In the genomic region with DNA sequence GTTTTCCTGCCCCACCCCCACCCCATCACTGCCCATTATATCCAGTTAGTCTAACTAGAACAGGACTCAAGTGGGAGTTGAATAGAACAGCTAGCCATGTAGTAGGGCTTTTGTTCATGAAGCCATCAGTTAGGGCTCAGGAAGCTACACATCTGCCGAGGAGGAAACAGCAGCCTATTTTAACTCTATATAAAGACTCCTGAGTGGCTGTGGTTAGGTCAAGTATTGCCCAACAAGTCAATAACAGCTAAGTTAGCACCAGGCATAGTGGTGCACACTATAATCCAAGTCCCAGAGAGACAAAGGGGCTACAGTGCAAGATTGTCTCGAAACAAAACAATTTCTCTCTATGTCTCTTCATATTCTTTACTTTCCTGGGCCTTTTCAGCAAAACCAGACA, we compare ENCODE assay signal across 28 mouse cellular contexts. TPM values are rescaled to one million over a fixed set of nuclear protein-coding genes. Genes with fewer than 3 reads are reported as not detected.
DNase-seq lines count a peak whose midpoint lies in the region; ATAC-seq and TF ChIP-seq lines count a peak whose summit lies in the region.
"Had no signal": no experiment of that assay in that cellular context is flagged by ENCODE, and none has a peak within 500 bp of the region (broad histone marks: within the 10 kb centered on the region; RNA-seq: fewer than 3 reads in every experiment).

No protein-coding gene starts in this region.

- no peak overlapping the region for H3K4me2 ChIP-seq in liver, embryonic 15.5 days
- H3K4me2 ChIP-seq: heart, embryonic 13.5 days; hindbrain, embryonic 15.5 days; limb, embryonic 12.5 days; midbrain, embryonic 12.5 days; neural tube, embryonic 13.5 days had no signal

- no peak for TF ChIP-seq CTCF in bone marrow macrophage, adult 2 months (IDR thresholded peaks at IDR 0.05; ENCODE audit: low read depth, low read length)

- no peaks in the 10 kb centered on the region for H3K27me3 ChIP-seq in liver, embryonic 15.5 days
- H3K27me3 ChIP-seq: CH12.LX; heart, embryonic 13.5 days; hindbrain, embryonic 15.5 days; limb, embryonic 12.5 days; megakaryocyte, embryonic 14.5 days; midbrain, embryonic 12.5 days; neural tube, embryonic 13.5 days had no signal

- ATAC-seq in granulocyte monocyte progenitor cell, adult 5-6 weeks (replicated peaks; ENCODE audit: poor library complexity, severe bottlenecking) = peak; percentile 89
- peak; percentile 25; the same call in 1 of the 2 replicates for ATAC-seq in liver, embryonic 15.5 days (ENCODE audit: insufficient read depth)
- peak; percentile 90 for ATAC-seq in megakaryocyte progenitor cell, adult 5-6 weeks (replicated peaks; ENCODE audit: poor library complexity)
- ATAC-seq: forebrain, embryonic 14.5 days; inflammation-experienced regulatory T-cells, adult 6 months; lung, postnatal 0 days had no signal

- no peak overlapping the region for H3K9ac ChIP-seq in liver, embryonic 15.5 days
- H3K9ac ChIP-seq: heart, embryonic 13.5 days; hindbrain, embryonic 15.5 days; limb, embryonic 12.5 days; midbrain, embryonic 12.5 days; neural tube, embryonic 13.5 days had no signal

- H3K9me3 ChIP-seq in liver, embryonic 15.5 days (replicated peaks) = no peaks in the 10 kb centered on the region
- H3K9me3 ChIP-seq: heart, embryonic 13.5 days; hindbrain, embryonic 10.5 days; hindbrain, embryonic 15.5 days; limb, embryonic 12.5 days; megakaryocyte, embryonic 14.5 days; midbrain, embryonic 12.5 days; neural tube, embryonic 13.5 days had no signal

- H3K4me1 ChIP-seq in bone marrow macrophage, adult 2 months (ENCODE audit: control insufficient read depth, insufficient read depth, low read length) = peaks cover 22% of the 10 kb centered on the region
- H3K4me1 ChIP-seq in liver, embryonic 15.5 days (replicated peaks) = peaks cover 16% of the 10 kb centered on the region

- WGBS in liver, embryonic 15.5 days (ENCODE audit: insufficient replicate concordance) = 30% methylated on average over 2 of the region's 2 CpGs

- H3K27ac ChIP-seq in bone marrow macrophage, adult 2 months (ENCODE audit: insufficient read depth, low read depth, low read length) = peak overlapping the region; percentile 56
- H3K27ac ChIP-seq in liver, embryonic 15.5 days (replicated peaks) = no peak overlapping the region
- H3K27ac ChIP-seq: heart, embryonic 13.5 days; hindbrain, embryonic 10.5 days; hindbrain, embryonic 15.5 days; layer of hippocampus, adult 2 months; left cerebral cortex, adult 2 months; limb, embryonic 12.5 days; midbrain, embryonic 12.5 days; neural tube, embryonic 13.5 days had no signal

- no peak overlapping the region for H3K4me3 ChIP-seq in bone marrow macrophage, adult 2 months (ENCODE audit: insufficient read depth, low read length)
- H3K4me3 ChIP-seq in liver, embryonic 15.5 days (replicated peaks) = no peak overlapping the region
- H3K4me3 ChIP-seq: heart, embryonic 13.5 days; hindbrain, embryonic 10.5 days; hindbrain, embryonic 15.5 days; layer of hippocampus, adult 2 months; left cerebral cortex, adult 2 months; limb, embryonic 12.5 days; megakaryocyte, embryonic 14.5 days; midbrain, embryonic 12.5 days; neural tube, embryonic 13.5 days had no signal

- H3K36me3 ChIP-seq in liver, embryonic 15.5 days (replicated peaks) = peaks cover 61% of the 10 kb centered on the region

- no peak for TF ChIP-seq POLR2A in bone marrow macrophage, adult 2 months (IDR thresholded peaks at IDR 0.05; ENCODE audit: borderline replicate concordance, low read depth, low read length)

- no peak for DNase-seq in urinary bladder, adult 18-20 months (ENCODE audit: low spot score in 2 of 2)
- DNase-seq in layer of hippocampus, adult 18-20 months (ENCODE audit: low spot score in 2 of 2) = no peak
- no peak for DNase-seq in lung, postnatal 36 days
- DNase-seq: adrenal gland, postnatal 14 days; cerebellum, adult 18-20 months; cerebellum, postnatal 10 days; gastrocnemius, postnatal 25 days; heart, postnatal 10 days; kidney, adult 11 months; kidney, postnatal 25 days; right cerebral cortex, postnatal 14 days had no signal

RNA-seq across cellular contexts. Expression of a gene that starts 5.4 kb away (rescaled TPM):
- 44.5 and 48.4 TPM in 2 replicates for polyA plus RNA-seq in bone marrow macrophage, adult 2 months (2012; ENCODE audit: insufficient read depth, insufficient read length, missing spikeins)
- 88.3 and 115 TPM in 2 replicates for total RNA-seq in granulocyte monocyte progenitor cell, adult 5-6 weeks (2014; fragmentation: Nextera tagmentation)
- total RNA-seq in granulocyte monocyte progenitor cell, adult 5-6 weeks (2017) = 39.5 and 45.5 TPM in 2 replicates
- polyA plus RNA-seq in liver, embryonic 15.5 days (2015; fragmentation: Nextera tagmentation; extraction: Ambion mirVana) = 47.6 and 49.2 TPM in 2 replicates
- total RNA-seq in megakaryocyte progenitor cell, adult 5-6 weeks (2015) = 96.7 and 115 TPM in 2 replicates
- 40.2 and 70.3 TPM in 2 replicates for total RNA-seq in megakaryocyte progenitor cell, adult 5-6 weeks (2017)
- 10 to 100 TPM; 52.0 to 56.0 TPM for total RNA-seq in layer of hippocampus, adult 18-20 months (2021)

RNA-seq across cellular contexts. Expression of a gene that starts 29.4 kb away (rescaled TPM):
- 737 and 743 TPM in 2 replicates for polyA plus RNA-seq in bone marrow macrophage, adult 2 months (2012; ENCODE audit: insufficient read depth, insufficient read length, missing spikeins)
- 6.7 and 24.5 TPM in 2 replicates for total RNA-seq in granulocyte monocyte progenitor cell, adult 5-6 weeks (2014; fragmentation: Nextera tagmentation)
- total RNA-seq in granulocyte monocyte progenitor cell, adult 5-6 weeks (2017) = 8.6 and 8.7 TPM in 2 replicates
- 15.8 and 16.1 TPM in 2 replicates for polyA plus RNA-seq in liver, embryonic 15.5 days (2015; fragmentation: Nextera tagmentation; extraction: Ambion mirVana)
- 10.0 and 12.8 TPM in 2 replicates for total RNA-seq in megakaryocyte progenitor cell, adult 5-6 weeks (2015)
- total RNA-seq in megakaryocyte progenitor cell, adult 5-6 weeks (2017) = 12.0 and 17.6 TPM in 2 replicates
- total RNA-seq in layer of hippocampus, adult 18-20 months (2021) = 10 to 100 TPM; 40.4 to 51.1 TPM

RNA-seq across cellular contexts. Expression of a gene that starts 29.9 kb away (rescaled TPM):
- polyA plus RNA-seq in bone marrow macrophage, adult 2 months (2012; ENCODE audit: insufficient read depth, insufficient read length, missing spikeins) = 53.5 and 63.4 TPM in 2 replicates
- total RNA-seq in granulocyte monocyte progenitor cell, adult 5-6 weeks (2014; fragmentation: Nextera tagmentation) = 37.3 and 42.8 TPM in 2 replicates
- 52.7 and 67.2 TPM in 2 replicates for total RNA-seq in granulocyte monocyte progenitor cell, adult 5-6 weeks (2017)
- 11.6 and 12.5 TPM in 2 replicates for polyA plus RNA-seq in liver, embryonic 15.5 days (2015; fragmentation: Nextera tagmentation; extraction: Ambion mirVana)
- total RNA-seq in megakaryocyte progenitor cell, adult 5-6 weeks (2015) = 42.9 and 44.3 TPM in 2 replicates
- total RNA-seq in megakaryocyte progenitor cell, adult 5-6 weeks (2017) = 49.6 and 50.6 TPM in 2 replicates
- total RNA-seq in layer of hippocampus, adult 18-20 months (2021) = 1 to 10 TPM; 6.2 to 6.6 TPM

RNA-seq across cellular contexts. Expression of a gene that starts 45.8 kb away (rescaled TPM):
- 77.8 and 92.5 TPM in 2 replicates for polyA plus RNA-seq in bone marrow macrophage, adult 2 months (2012; ENCODE audit: insufficient read depth, insufficient read length, missing spikeins)
- total RNA-seq in granulocyte monocyte progenitor cell, adult 5-6 weeks (2014; fragmentation: Nextera tagmentation) = 2.3 and 3.4 TPM in 2 replicates
- total RNA-seq in granulocyte monocyte progenitor cell, adult 5-6 weeks (2017) = 7.0 and 8.5 TPM in 2 replicates
- polyA plus RNA-seq in liver, embryonic 15.5 days (2015; fragmentation: Nextera tagmentation; extraction: Ambion mirVana) = 62.6 and 74.2 TPM in 2 replicates
- 2.3 and 2.5 TPM in 2 replicates for total RNA-seq in megakaryocyte progenitor cell, adult 5-6 weeks (2015)
- total RNA-seq in megakaryocyte progenitor cell, adult 5-6 weeks (2017) = 6.9 and 7.9 TPM in 2 replicates
- total RNA-seq in layer of hippocampus, adult 18-20 months (2021) = 100 to 1,000 TPM; 919 to 955 TPM

Comparison
In these comparisons a context has a peak if more than half of its experiments do, and no peak if none do; other contexts are left out.
1. ATAC-seq: peak in every context shown above with its lines; median percentile 90 in megakaryocyte progenitor cell, adult 5-6 weeks; 89 in granulocyte monocyte progenitor cell, adult 5-6 weeks; 25 in liver, embryonic 15.5 days.
2. RNA of a gene that starts 29.9 kb away (total RNA-seq): 37.3 to 67.2 TPM in granulocyte monocyte progenitor cell, adult 5-6 weeks and 42.9 to 50.6 TPM in megakaryocyte progenitor cell, adult 5-6 weeks; 6.2 to 6.6 TPM in layer of hippocampus, adult 18-20 months; every median in the first group is over 4 times any median in the second.